Mouse (Mus musculus) forebrain, embryonic 12.5 days (tissue): ENCODE results near the gene Ltb. TPM values are rescaled to one million over a fixed set of nuclear protein-coding genes. Genes with fewer than 3 reads are reported as not detected.
A peak's percentile ranks its signal among the peaks of the same experiment; 100 is the strongest.

Experiments used
- ATAC-seq: fragments of 200-750 bp; cut with Nextera tagmentation; 2 replicates; pipeline ENCODE4 v1.8.0; 2017; ENCODE audit warnings: moderate TSS enrichment; ENCODE audit not compliant: low FRiP score
- H3K27ac ChIP-seq: fragments of 300-500 bp; sonication (generic); 2 replicates; pipeline ENCODE4 v1.5.1; 2016; ENCODE audit warnings: mild to moderate bottlenecking
- H3K27me3 ChIP-seq: fragments of 300-500 bp; sonication (generic); 2 replicates; pipeline ENCODE4 v1.6.1; 2016; ENCODE audit warnings: mild to moderate bottlenecking
- H3K36me3 ChIP-seq: fragments of 300-500 bp; sonication (generic); replicated peaks from 2 replicates; pipeline ENCODE4 v1.6.1; 2016; ENCODE audit warnings: mild to moderate bottlenecking
- H3K4me1 ChIP-seq: fragments of 300-500 bp; sonication (generic); 2 replicates; pipeline ENCODE4 v1.6.1; 2016
- H3K4me2 ChIP-seq: fragments of 300-500 bp; sonication (generic); 2 replicates; pipeline ENCODE4 v1.6.1; 2016; ENCODE audit warnings: mild to moderate bottlenecking, moderate library complexity
- H3K4me3 ChIP-seq: fragments of 300-500 bp; sonication (generic); replicated peaks from 2 replicates; pipeline ENCODE4 v1.5.1; 2016; ENCODE audit warnings: mild to moderate bottlenecking
- H3K9ac ChIP-seq: fragments of 300-500 bp; sonication (generic); 2 replicates; pipeline ENCODE4 v1.6.1; 2016; ENCODE audit warnings: mild to moderate bottlenecking
- H3K9me3 ChIP-seq: fragments of 300-500 bp; sonication (generic); 2 replicates; pipeline ENCODE4 v1.6.1; 2016
- WGBS: fragments of 180-500 bp; shearing (Covaris S2); methylation state at CpG from one replicate; pipeline ENCODE4 v1.1.7; 2016; 5-methylcytosine and 5-hydroxymethylcytosine counted together
- microRNA-seq: library from miRNA; unstranded; fragments of <30 nt; microRNA quantifications from one replicate; pipeline ENCODE4, GENCODE M21; 2017
- polyA plus RNA-seq: library from polyadenylated mRNA; unstranded; fragments of >200 nt; fragmentation: Nextera tagmentation; extraction: Ambion mirVana; gene quantifications from 2 replicates; pipeline ENCODE4 v1.2.1, GENCODE M21; 2016

Ltb gene
- polyA plus RNA-seq, 1 experiment from 2014 or later: not detected

DNA sequence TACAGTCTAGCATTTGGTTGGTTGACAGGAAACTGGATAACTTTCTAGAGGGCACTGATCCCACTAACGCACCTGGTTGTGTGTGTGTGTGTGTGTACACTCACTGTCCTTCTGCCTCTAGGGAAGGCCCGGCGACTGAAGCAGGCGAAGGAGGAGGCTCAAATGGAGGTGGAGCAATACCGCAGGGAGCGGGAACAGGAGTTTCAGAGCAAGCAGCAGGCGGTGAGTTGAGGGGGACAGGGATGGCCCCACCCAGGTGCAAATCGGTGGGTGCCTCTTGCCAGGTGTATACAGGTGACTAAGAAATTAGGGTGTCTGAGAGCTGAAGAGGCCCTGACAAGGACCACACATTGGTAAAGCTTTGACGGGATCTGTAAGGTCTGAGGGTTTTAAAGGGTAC lies 42.8 kb downstream of the Ltb start:
- 0 out of 2 replicates have a peak, but pooled peaks cover 11% of the 10 kb centered on the region for H3K36me3 ChIP-seq
- H3K27me3 ChIP-seq: no peaks in the 10 kb centered on the region
- peak overlapping the region; percentile 88 for H3K4me2 ChIP-seq
- peaks cover 34% of the 10 kb centered on the region for H3K4me1 ChIP-seq
- no peaks in the 10 kb centered on the region for H3K9me3 ChIP-seq
- H3K9ac ChIP-seq: peak overlapping the region; percentile 81; the same call in 1 of the 2 replicates
- H3K4me3 ChIP-seq: peak overlapping the region; percentile 55
- no peak overlapping the region for H3K27ac ChIP-seq
- WGBS: 84% methylated on average over 9 of the region's 9 CpGs
- no peak for ATAC-seq

DNA sequence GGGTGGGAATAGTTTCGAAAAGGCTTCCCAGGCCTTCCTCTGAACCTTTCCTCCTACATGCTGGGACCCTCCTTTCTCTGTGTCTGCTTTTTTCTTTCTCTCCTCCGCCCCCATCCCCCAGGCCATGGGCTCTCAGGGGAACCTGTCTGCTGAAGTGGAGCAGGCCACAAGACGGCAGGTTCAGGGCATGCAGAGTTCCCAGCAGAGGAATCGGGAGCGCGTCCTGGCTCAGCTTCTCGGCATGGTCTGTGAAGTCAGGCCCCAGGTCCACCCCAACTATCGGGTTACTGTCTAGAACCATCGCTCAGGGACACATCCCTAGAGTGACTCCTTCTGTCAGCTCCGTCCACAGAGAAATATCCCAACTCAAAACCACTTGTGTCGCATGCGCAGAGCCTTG lies 43.3 kb downstream of the Ltb start:
- no peak overlapping the region for H3K27ac ChIP-seq
- no peaks in the 10 kb centered on the region for H3K9me3 ChIP-seq
- H3K36me3 ChIP-seq: 0 out of 2 replicates have a peak, but pooled peaks cover 9% of the 10 kb centered on the region
- peaks cover 34% of the 10 kb centered on the region for H3K4me1 ChIP-seq
- 85% methylated on average over 12 of the region's 12 CpGs for WGBS
- no peaks in the 10 kb centered on the region for H3K27me3 ChIP-seq
- no peak for ATAC-seq
- no peak overlapping the region for H3K9ac ChIP-seq
- no peak overlapping the region for H3K4me2 ChIP-seq
- no peak overlapping the region for H3K4me3 ChIP-seq

DNA sequence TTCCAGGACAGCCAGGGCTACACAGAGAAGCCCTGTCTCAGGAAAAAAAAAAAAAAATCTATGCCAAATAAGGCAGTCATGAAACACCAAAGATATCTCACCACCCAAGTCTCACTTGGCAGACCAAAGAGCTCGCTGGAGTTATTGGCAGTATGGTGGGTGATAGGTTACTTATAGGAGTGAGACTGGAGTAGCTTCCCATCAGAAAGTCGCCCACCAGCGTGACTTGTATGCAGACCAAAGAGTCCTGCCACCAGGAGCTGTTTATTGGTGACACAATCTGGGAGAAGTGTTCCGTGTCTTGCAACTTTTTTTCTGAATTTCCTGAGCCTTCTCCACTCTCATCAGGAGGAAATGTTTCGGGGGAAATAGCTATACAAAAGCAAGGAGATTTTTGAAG lies 45.5 kb downstream of the Ltb start:
- WGBS: 86% methylated on average over 5 of the region's 5 CpGs

DNA sequence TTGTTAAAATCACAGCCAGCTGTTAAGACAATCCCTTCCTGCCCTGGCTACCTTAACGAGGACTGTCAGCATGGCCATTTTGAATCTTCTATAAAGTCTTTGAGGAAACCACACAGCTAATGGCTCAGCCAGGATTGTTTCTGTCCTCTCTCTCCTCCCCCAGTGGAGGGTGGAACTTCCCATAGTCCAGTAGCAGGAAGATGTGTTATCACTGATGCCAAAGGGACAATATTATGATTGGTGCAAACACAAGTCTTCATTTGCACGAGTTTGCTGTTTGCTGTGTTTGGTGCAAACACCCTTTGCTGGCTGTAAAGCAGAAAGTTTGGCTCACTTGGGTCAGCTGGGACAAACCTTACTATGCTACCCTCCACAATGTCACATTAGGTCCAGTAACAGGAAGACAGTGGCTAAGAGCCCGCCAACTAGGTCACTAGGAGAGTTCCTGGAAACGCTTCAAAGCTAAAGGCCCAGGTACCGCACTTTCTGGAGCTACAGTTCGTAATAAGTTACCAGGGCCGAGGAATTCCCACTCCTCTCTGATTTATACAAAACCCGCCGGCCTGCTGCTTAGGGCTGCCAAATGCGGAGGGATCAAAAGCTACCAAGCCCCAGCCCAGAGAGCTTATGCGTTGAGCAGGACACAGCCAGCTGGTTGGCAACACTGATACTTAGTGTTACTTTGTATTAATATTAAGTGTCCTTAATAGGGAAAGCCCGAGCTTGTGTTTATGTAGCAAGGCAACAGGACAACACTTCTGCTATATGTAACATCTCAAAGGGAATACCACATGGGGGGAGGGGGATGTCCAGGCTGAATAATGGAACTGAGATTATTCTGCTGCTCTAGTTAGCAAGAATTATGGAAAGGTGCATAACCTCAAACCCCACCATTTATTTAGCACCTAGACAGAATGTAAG lies 46.4 kb downstream of the Ltb start:
- 33% methylated on average over 12 of the region's 12 CpGs for WGBS
- H3K4me3 ChIP-seq: peak overlapping the region; percentile 98

More for the DNA sequence above, 45.5 kb downstream of the Ltb start:
- Histone ChIP-seq H3K27me3 (no peaks in the 10 kb centered on the region), H3K4me1 (peaks cover 34% of the 10 kb centered on the region), H3K4me3 (no peak overlapping the region), H3K9ac (no peak overlapping the region), H3K27ac (no peak overlapping the region), H3K4me2 (no peak overlapping the region), H3K36me3 (peaks cover 16% of the 10 kb centered on the region), H3K9me3 (no peaks in the 10 kb centered on the region)
- ATAC-seq: no peak

DNA sequence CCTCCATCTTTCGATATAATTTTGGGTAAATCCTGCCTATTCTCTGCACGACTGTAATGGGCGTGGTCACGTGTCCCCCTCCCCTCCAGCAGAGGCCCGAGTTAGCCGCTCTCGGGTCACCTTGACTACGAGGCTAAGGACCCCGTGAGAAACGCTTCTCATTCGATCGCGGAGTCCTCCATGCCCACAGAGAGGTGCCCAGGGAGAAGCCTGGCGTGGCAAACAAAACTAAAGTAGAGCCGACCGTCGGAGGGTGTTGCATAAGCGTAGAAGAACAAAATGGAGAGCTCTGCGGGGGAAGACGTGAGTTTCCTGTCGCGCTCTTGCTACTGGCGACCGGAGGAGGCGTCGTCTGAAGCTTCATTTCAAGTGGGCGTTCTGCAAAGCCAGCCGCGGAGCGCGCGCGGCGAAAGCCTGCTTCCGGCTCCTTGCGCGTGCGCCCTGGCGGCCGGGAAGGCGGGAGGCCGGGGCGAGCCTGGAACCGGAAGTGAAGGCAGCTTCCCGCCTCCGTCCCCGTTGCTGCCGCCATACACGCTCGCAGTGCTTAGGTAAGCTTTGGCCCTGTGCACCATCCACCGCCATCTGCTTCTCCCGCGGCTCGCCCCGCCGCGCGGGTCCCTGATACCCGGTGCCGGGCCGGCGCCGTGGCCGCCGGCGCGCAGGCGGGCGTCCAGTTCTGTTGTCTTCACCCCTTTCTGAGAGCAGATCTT lies 47.2 kb downstream of the Ltb start, which contains the start of gene Ddx39b:
Gene Ddx39b (plus strand): TSS at position 442 of the 710 bp plus-strand sequence.
- Histone ChIP-seq H3K9ac (peak within 1 kb of the TSS; percentile 100), H3K27ac (peak within 1 kb of the TSS; percentile 98), H3K36me3 (peaks cover 33% of the 10 kb centered on the region), H3K4me2 (peak within 1 kb of the TSS; percentile 79), H3K4me3 (peak within 1 kb of the TSS; percentile 98), H3K4me1 (peaks cover 47% of the 10 kb centered on the region), H3K9me3 (no peaks in the 10 kb centered on the region), H3K27me3 (no peaks in the 10 kb centered on the region)
- WGBS: under 1% methylated on average over 69 of the region's 69 CpGs
- ATAC-seq: peak; percentile 91

More for the DNA sequence above, 46.4 kb downstream of the Ltb start:
- Histone ChIP-seq H3K9me3 (no peaks in the 10 kb centered on the region), H3K36me3 (peaks cover 25% of the 10 kb centered on the region), H3K9ac (peak overlapping the region; percentile 100), H3K27ac (peak overlapping the region; percentile 98), H3K4me1 (peaks cover 39% of the 10 kb centered on the region), H3K4me2 (peak overlapping the region; percentile 79), H3K27me3 (no peaks in the 10 kb centered on the region)
- ATAC-seq: peak; percentile 2; the same call in 1 of the 2 replicates

DNA sequence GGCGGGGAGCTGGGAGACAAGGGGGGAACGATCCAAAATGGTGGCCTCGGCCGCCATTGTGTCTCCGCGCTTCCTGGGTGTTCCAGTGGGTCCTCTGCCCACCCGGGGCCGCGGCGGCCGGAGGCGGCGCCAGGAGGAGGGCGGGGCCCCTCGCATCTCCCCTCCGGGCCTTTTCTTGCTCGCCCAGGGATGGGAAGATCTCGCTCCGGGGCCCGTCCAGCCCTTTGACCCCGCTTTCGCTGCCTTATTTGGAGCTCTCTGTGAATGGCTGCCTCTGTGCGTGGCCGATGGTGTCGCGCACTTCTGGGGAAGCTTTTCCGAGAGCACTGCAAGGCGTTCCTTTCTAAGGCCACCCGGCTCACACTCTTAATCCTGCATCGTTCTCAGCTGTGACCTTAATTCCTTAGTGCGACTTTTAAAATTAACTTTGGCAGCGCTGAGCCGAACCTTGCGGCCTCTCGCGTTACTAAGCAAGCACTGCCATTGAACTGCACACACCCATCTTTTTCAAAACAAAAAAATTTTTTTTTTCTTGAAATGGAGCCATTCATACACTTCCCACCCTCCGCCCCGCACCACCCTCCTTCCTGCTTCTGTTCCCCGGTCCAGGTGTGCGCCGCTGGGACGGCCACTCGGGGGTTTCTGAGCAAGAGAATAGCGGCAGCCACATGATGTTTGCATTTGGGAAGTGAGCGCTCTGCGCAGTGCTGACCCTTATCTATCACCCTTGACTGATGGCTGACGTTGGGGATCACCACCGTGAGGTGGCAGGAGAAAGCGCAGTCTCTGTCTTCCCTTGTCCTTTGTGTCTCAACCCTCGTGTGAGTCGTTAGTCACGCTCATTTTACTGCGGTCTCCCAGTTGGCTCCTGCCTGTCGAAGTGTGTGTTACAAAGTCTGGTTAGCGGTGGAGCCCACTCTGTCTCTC lies 48.0 kb downstream of the Ltb start:
- WGBS: under 1% methylated on average over 55 of the region's 55 CpGs
- peak; percentile 25 for ATAC-seq
- Histone ChIP-seq H3K36me3 (peaks cover 42% of the 10 kb centered on the region), H3K4me3 (peak overlapping the region; percentile 98), H3K4me2 (peak overlapping the region; percentile 79), H3K4me1 (peaks cover 49% of the 10 kb centered on the region), H3K27me3 (no peaks in the 10 kb centered on the region), H3K27ac (peak overlapping the region; percentile 98), H3K9ac (peak overlapping the region; percentile 100), H3K9me3 (no peaks in the 10 kb centered on the region)

DNA sequence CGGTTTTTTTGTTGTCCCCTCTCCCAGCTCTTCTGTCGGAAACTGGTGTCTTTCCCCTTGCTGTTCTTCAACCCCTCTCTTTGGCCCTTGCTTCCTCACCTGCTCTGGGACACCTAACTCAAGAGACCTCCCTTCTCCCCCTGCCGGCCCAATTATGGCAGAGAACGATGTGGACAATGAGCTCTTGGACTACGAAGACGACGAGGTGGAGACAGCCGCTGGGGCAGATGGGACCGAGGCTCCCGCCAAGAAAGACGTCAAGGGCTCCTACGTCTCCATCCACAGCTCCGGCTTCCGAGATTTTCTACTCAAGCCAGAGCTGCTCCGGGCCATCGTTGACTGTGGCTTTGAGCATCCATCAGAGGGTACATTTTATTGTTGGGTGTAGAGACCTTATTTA lies 48.8 kb downstream of the Ltb start:
- Histone ChIP-seq H3K9ac (peak overlapping the region; percentile 100), H3K36me3 (peaks cover 50% of the 10 kb centered on the region), H3K4me3 (peak overlapping the region; percentile 98), H3K27ac (peak overlapping the region; percentile 98), H3K4me1 (peaks cover 49% of the 10 kb centered on the region), H3K9me3 (no peaks in the 10 kb centered on the region), H3K27me3 (no peaks in the 10 kb centered on the region), H3K4me2 (peak overlapping the region; percentile 79)
- WGBS: 5% methylated on average over 16 of the region's 16 CpGs
- no peak for ATAC-seq

DNA sequence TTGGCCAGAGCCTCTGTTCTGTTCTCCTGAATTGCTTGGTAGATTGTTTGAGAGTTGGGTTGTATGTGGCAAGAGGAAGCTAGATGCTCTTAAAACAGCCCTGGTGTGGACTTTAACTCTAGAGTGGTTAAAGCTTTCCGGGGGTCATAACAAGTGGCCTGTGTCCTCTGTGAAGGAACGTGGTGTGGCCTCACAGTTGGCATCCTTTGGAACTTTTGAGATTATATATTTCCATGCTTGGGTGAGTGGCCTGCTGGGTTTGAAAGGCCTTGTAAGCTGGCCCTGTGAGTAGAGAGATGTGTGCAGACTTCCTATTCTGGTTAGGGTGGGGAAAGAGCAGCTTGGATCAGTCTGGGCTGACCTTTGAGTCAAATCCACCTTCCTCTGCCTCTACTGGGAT lies 50.8 kb downstream of the Ltb start:
- H3K4me3 ChIP-seq: peak overlapping the region; percentile 98
- H3K4me1 ChIP-seq: peaks cover 48% of the 10 kb centered on the region
- WGBS: 82% methylated on average over 2 of the region's 2 CpGs
- no peaks in the 10 kb centered on the region for H3K9me3 ChIP-seq
- ATAC-seq: no peak
- peak overlapping the region; percentile 79 for H3K4me2 ChIP-seq
- H3K27ac ChIP-seq: no peak overlapping the region
- H3K36me3 ChIP-seq: peaks cover 69% of the 10 kb centered on the region
- H3K9ac ChIP-seq: peak overlapping the region; percentile 100
- no peaks in the 10 kb centered on the region for H3K27me3 ChIP-seq

Small RNAs within 50 kb of the gene (microRNA-seq; reads per million reads assigned to microRNA genes)
- gene Mir6973a: not detected
- not detected for gene Mir6974
- gene Mir6975: 4.4 reads per million, percentile 16 among the genes with 10 or more reads in this experiment

Other genes with a start within 250 kb of the Ltb start
- gene Hspa1b, start 235.2 kb upstream of the Ltb start, polyA plus RNA-seq: 0.11 and 0.21 TPM in 2 replicates
- not detected in 2 replicates for gene Gm20481, start 224.5 kb upstream of the Ltb start, polyA plus RNA-seq
- gene Hspa1a, start 222.3 kb upstream of the Ltb start, polyA plus RNA-seq: 2.0 and 2.3 TPM in 2 replicates
- gene Hspa1l, start 221.7 kb upstream of the Ltb start, polyA plus RNA-seq: 1.2 and 1.3 TPM in 2 replicates
- 226 and 238 TPM in 2 replicates for gene Lsm2, start 212.6 kb upstream of the Ltb start, polyA plus RNA-seq
- gene Vars, start 193.5 kb upstream of the Ltb start, polyA plus RNA-seq: 158 and 159 TPM in 2 replicates
- gene Vwa7, start 177.9 kb upstream of the Ltb start, polyA plus RNA-seq: 0.17 and 0.27 TPM in 2 replicates
- gene Sapcd1, start 166.4 kb upstream of the Ltb start, polyA plus RNA-seq: 7.4 and 7.7 TPM in 2 replicates
- 5.3 and 5.6 TPM in 2 replicates for gene Msh5, start 147.7 kb upstream of the Ltb start, polyA plus RNA-seq
- 152 and 155 TPM in 2 replicates for gene Clic1, start 144.5 kb upstream of the Ltb start, polyA plus RNA-seq
- gene Ddah2, start 135.4 kb upstream of the Ltb start, polyA plus RNA-seq: 513 and 534 TPM in 2 replicates
- gene Ly6g6c, start 129.1 kb upstream of the Ltb start, polyA plus RNA-seq: not detected in 2 replicates
- 0.40 and 0.54 TPM in 2 replicates for gene Mpig6b, start 128.3 kb upstream of the Ltb start, polyA plus RNA-seq
- gene Ly6g6e, start 117.5 kb upstream of the Ltb start, polyA plus RNA-seq: 0.28 and 0.50 TPM in 2 replicates
- gene Ly6g6d, start 116.4 kb upstream of the Ltb start, polyA plus RNA-seq: 0.29 and 1.6 TPM in 2 replicates
- gene Ly6g6f, start 108.8 kb upstream of the Ltb start, polyA plus RNA-seq: 0.17 and 0.18 TPM in 2 replicates
- 59.2 and 70.7 TPM in 2 replicates for gene Abhd16a, start 105.2 kb upstream of the Ltb start, polyA plus RNA-seq
- not detected in 2 replicates for gene Ly6g5c, start 86.2 kb upstream of the Ltb start, polyA plus RNA-seq
- 0.96 and 1.5 TPM in 2 replicates for gene Ly6g5b, start 79.0 kb upstream of the Ltb start, polyA plus RNA-seq
- 27.4 and 28.1 TPM in 2 replicates for gene Gpank1, start 73.0 kb upstream of the Ltb start, polyA plus RNA-seq
- 283 and 284 TPM in 2 replicates for gene Csnk2b, start 72.4 kb upstream of the Ltb start, polyA plus RNA-seq
- 5.3 and 7.2 TPM in 2 replicates for gene D17H6S53E, start 68.1 kb upstream of the Ltb start, polyA plus RNA-seq
- 0.46 and 0.63 TPM in 2 replicates for gene Apom, start 62.4 kb upstream of the Ltb start, polyA plus RNA-seq
- 88.9 and 97.8 TPM in 2 replicates for gene Bag6, start 59.3 kb upstream of the Ltb start, polyA plus RNA-seq
- gene Prrc2a, start 29.5 kb upstream of the Ltb start, polyA plus RNA-seq: 221 and 231 TPM in 2 replicates
- gene Aif1, start 18.4 kb upstream of the Ltb start, polyA plus RNA-seq: 4.3 and 4.9 TPM in 2 replicates
- gene Lst1, start 6.0 kb upstream of the Ltb start, polyA plus RNA-seq: 4.0 and 4.8 TPM in 2 replicates
- gene Tnf, start 7.6 kb downstream of the Ltb start, polyA plus RNA-seq: not detected in 2 replicates
- gene Lta, start 10.9 kb downstream of the Ltb start, polyA plus RNA-seq: not detected in 2 replicates
- gene Gm16181, start 26.4 kb downstream of the Ltb start, polyA plus RNA-seq: 0.41 TPM in 2 replicates
- gene Atp6v1g2, start 39.2 kb downstream of the Ltb start, polyA plus RNA-seq: 16.2 and 17.3 TPM in 2 replicates
- 11.0 and 12.9 TPM in 2 replicates for gene Nfkbil1, start 41.4 kb downstream of the Ltb start, polyA plus RNA-seq
- gene Ddx39b, start 47.3 kb downstream of the Ltb start, polyA plus RNA-seq: 614 and 623 TPM in 2 replicates
- 37.2 and 39.2 TPM in 2 replicates for gene H2-D1, start 68.3 kb downstream of the Ltb start, polyA plus RNA-seq
- not detected in 2 replicates for gene H2-Q1, start 126.0 kb downstream of the Ltb start, polyA plus RNA-seq
- gene H2-Q2, start 147.8 kb downstream of the Ltb start, polyA plus RNA-seq: not detected in 2 replicates
- 1.3 and 1.6 TPM in 2 replicates for gene H2-Q4, start 185.2 kb downstream of the Ltb start, polyA plus RNA-seq
- 0.23 and 0.34 TPM in 2 replicates for gene H2-Q6, start 230.4 kb downstream of the Ltb start, polyA plus RNA-seq
- gene H2-Q7, start 244.7 kb downstream of the Ltb start, polyA plus RNA-seq: 5.1 and 5.6 TPM in 2 replicates